Mouse (Mus musculus) MEL (cell line): ENCODE data around the gene Kif1bp. TPM values are rescaled to one million over a fixed set of nuclear protein-coding genes. Genes with fewer than 3 reads are reported as not detected.
A peak's percentile ranks its signal among the peaks of the same experiment; 100 is the strongest.

Source experiments
- DNase-seq: peaks from one replicate; pipeline ENCODE4 v3.0.0; 2011; ENCODE audit warnings: low read depth, low spot score
- H3K27ac ChIP-seq: 2 replicates; pipeline ENCODE4 v1.5.1; 2012; ENCODE audit warnings: low read depth, mild to moderate bottlenecking, control low read depth, low read length, moderate library complexity; ENCODE audit not compliant: control insufficient read depth
- H3K27me3 ChIP-seq, 2 experiments: fragments of 150-350 bp in 1 of 2; sonication (generic) in 1 of 2; 2 replicates each; pipeline ENCODE4 v1.6.1; 2012; ENCODE audit warnings: low read length in 2 of 2, mild to moderate bottlenecking in 2 of 2, improper control_type of control experiment in 1 of 2, moderate library complexity in 1 of 2; ENCODE audit not compliant: insufficient read depth in 2 of 2, control insufficient read depth in 1 of 2
- H3K36me3 ChIP-seq, 2 experiments: 2 replicates each; pipeline ENCODE4 v1.6.1; 2012 to 2014; ENCODE audit warnings: low read length in 2 of 2, improper control_type of control experiment in 1 of 2, inconsistent platforms in 1 of 2, mild to moderate bottlenecking in 1 of 2; ENCODE audit not compliant: insufficient read depth in 2 of 2, control insufficient read depth in 1 of 2
- H3K4me1 ChIP-seq, 2 experiments: fragments of 150-350 bp in 1 of 2; sonication (generic) in 1 of 2; 2 replicates each; pipeline ENCODE4 v1.6.1; 2012; ENCODE audit warnings: low read length in 2 of 2, improper control_type of control experiment in 1 of 2, mild to moderate bottlenecking in 1 of 2; ENCODE audit not compliant: insufficient read depth in 2 of 2, control insufficient read depth in 1 of 2
- H3K4me3 ChIP-seq, 2 experiments: fragments of 150-350 bp in 1 of 2; sonication (generic) in 1 of 2; 2 replicates each; pipeline ENCODE4 v1.5.1; 2012; ENCODE audit warnings: low read depth in 2 of 2, low read length in 2 of 2, mild to moderate bottlenecking in 2 of 2, moderate library complexity in 2 of 2, control low read depth in 1 of 2, improper control_type of control experiment in 1 of 2; ENCODE audit not compliant: control insufficient read depth in 1 of 2, insufficient read depth in 1 of 2
- H3K79me2 ChIP-seq: 2 replicates; pipeline ENCODE4 v1.6.1; 2012; ENCODE audit warnings: mild to moderate bottlenecking, low read length, moderate library complexity; ENCODE audit not compliant: control insufficient read depth, poor library complexity, insufficient read depth
- H3K9ac ChIP-seq: 2 replicates; pipeline ENCODE4 v1.6.1; 2012; ENCODE audit warnings: low read depth, mild to moderate bottlenecking, control low read depth, low read length, moderate library complexity; ENCODE audit not compliant: control insufficient read depth, poor library complexity, severe bottlenecking
- H3K9me3 ChIP-seq: fragments of 150-350 bp; sonication (generic); replicated peaks from 2 replicates; pipeline ENCODE4 v1.6.1; 2012; ENCODE audit warnings: mild to moderate bottlenecking, low read length, improper control_type of control experiment, moderate library complexity; ENCODE audit not compliant: insufficient read depth
- BHLHE40 ChIP-seq: IDR thresholded peaks from 2 replicates; pipeline ENCODE4 v1.6.1; 2012; ENCODE audit warnings: low read depth, mild to moderate bottlenecking, inconsistent platforms, low read length, improper control_type of control experiment, borderline replicate concordance
- CHD1 ChIP-seq: IDR thresholded peaks from 2 replicates; pipeline ENCODE4 v1.6.1; 2012; ENCODE audit warnings: low read depth, mild to moderate bottlenecking, inconsistent platforms, low read length, improper control_type of control experiment
- E2F4 ChIP-seq: IDR thresholded peaks from 2 replicates; pipeline ENCODE4 v1.6.1; 2011; ENCODE audit warnings: low read depth, low read length, improper control_type of control experiment, borderline replicate concordance
- ELF1 ChIP-seq: IDR thresholded peaks from 2 replicates; pipeline ENCODE4 v1.6.1; 2014; ENCODE audit warnings: low read depth, mild to moderate bottlenecking, inconsistent platforms, low read length, improper control_type of control experiment, moderate library complexity
- ETS1 ChIP-seq: IDR thresholded peaks from 2 replicates; pipeline ENCODE4 v1.6.1; 2012; ENCODE audit warnings: low read depth, mild to moderate bottlenecking, inconsistent platforms, low read length, improper control_type of control experiment, moderate library complexity
- GATA1 ChIP-seq: IDR thresholded peaks from 2 replicates; pipeline ENCODE4 v1.6.1; 2011; ENCODE audit warnings: low read depth, low read length, improper control_type of control experiment
- HCFC1 ChIP-seq: IDR thresholded peaks from 2 replicates; pipeline ENCODE4 v1.6.1; 2012; ENCODE audit warnings: low read depth, mild to moderate bottlenecking, inconsistent platforms, low read length, improper control_type of control experiment, moderate library complexity
- JUND ChIP-seq: IDR thresholded peaks from 2 replicates; pipeline ENCODE4 v1.6.1; 2011; ENCODE audit warnings: low read depth, mild to moderate bottlenecking, improper control_type of control experiment, low read length
- KAT2A ChIP-seq: conservative IDR thresholded peaks from 2 replicates; pipeline ENCODE4 v1.6.1; 2012; ENCODE audit warnings: low read depth, low read length, improper control_type of control experiment, inconsistent platforms
- MAFK ChIP-seq: IDR thresholded peaks from 2 replicates; pipeline ENCODE4 v1.6.1; 2011; ENCODE audit warnings: low read depth, mild to moderate bottlenecking, low read length, improper control_type of control experiment, borderline replicate concordance
- MAX ChIP-seq: IDR thresholded peaks from 2 replicates; pipeline ENCODE4 v1.6.1; 2011; ENCODE audit warnings: low read length, improper control_type of control experiment
- MEF2A ChIP-seq: IDR thresholded peaks from 2 replicates; pipeline ENCODE4 v1.6.1; 2014; ENCODE audit warnings: low read depth, mild to moderate bottlenecking, inconsistent platforms, low read length, improper control_type of control experiment; ENCODE audit not compliant: poor library complexity, insufficient replicate concordance, severe bottlenecking; ENCODE audit errors: extremely low read depth
- MXI1 ChIP-seq: IDR thresholded peaks from 2 replicates; pipeline ENCODE4 v1.6.1; 2011; ENCODE audit warnings: mild to moderate bottlenecking, low read depth, low read length, improper control_type of control experiment
- MYC ChIP-seq: IDR thresholded peaks from 2 replicates; pipeline ENCODE4 v1.6.1; 2011; ENCODE audit warnings: low read depth, mild to moderate bottlenecking, low read length, improper control_type of control experiment, moderate library complexity
- NELFE ChIP-seq: IDR thresholded peaks from 2 replicates; pipeline ENCODE4 v1.6.1; 2011; ENCODE audit warnings: low read depth, low read length, improper control_type of control experiment
- NRF1 ChIP-seq: IDR thresholded peaks from 2 replicates; pipeline ENCODE4 v1.6.1; 2014; ENCODE audit warnings: low read depth, mild to moderate bottlenecking, inconsistent platforms, low read length, improper control_type of control experiment, moderate library complexity; ENCODE audit not compliant: poor library complexity, insufficient read depth, severe bottlenecking
- POLR2A ChIP-seq, 2 experiments: IDR thresholded peaks; 2 replicates each; pipeline ENCODE4 v1.6.1; 2011 to 2012; ENCODE audit warnings: low read length in 2 of 2, mild to moderate bottlenecking in 2 of 2, control low read depth in 1 of 2, improper control_type of control experiment in 1 of 2, low read depth in 1 of 2, moderate library complexity in 1 of 2; ENCODE audit not compliant: control insufficient read depth in 1 of 2, insufficient read depth in 1 of 2, poor library complexity in 1 of 2
- POLR2AphosphoS2 ChIP-seq: IDR thresholded peaks from 2 replicates; pipeline ENCODE4 v1.6.1; 2011; ENCODE audit warnings: low read length, improper control_type of control experiment
- RAD21 ChIP-seq: IDR thresholded peaks from 2 replicates; pipeline ENCODE4 v1.6.1; 2011; ENCODE audit warnings: mild to moderate bottlenecking, low read depth, low read length, improper control_type of control experiment
- SIN3A ChIP-seq: IDR thresholded peaks from 2 replicates; pipeline ENCODE4 v1.6.1; 2012; ENCODE audit warnings: low read length, improper control_type of control experiment, inconsistent platforms
- SMC3 ChIP-seq: IDR thresholded peaks from 2 replicates; pipeline ENCODE4 v1.6.1; 2011; ENCODE audit warnings: low read depth, low read length, improper control_type of control experiment
- TAL1 ChIP-seq: IDR thresholded peaks from 2 replicates; pipeline ENCODE4 v1.6.1; 2012; ENCODE audit warnings: mild to moderate bottlenecking, inconsistent platforms, low read length, moderate library complexity, mixed read lengths
- TBP ChIP-seq: IDR thresholded peaks from 2 replicates; pipeline ENCODE4 v1.8.0; 2011; ENCODE audit warnings: low read depth, low read length, improper control_type of control experiment
- TCF12 ChIP-seq: IDR thresholded peaks from 2 replicates; pipeline ENCODE4 v1.6.1; 2014; ENCODE audit warnings: low read depth, mild to moderate bottlenecking, inconsistent platforms, low read length, improper control_type of control experiment, moderate library complexity
- UBTF ChIP-seq: IDR thresholded peaks from 2 replicates; pipeline ENCODE4 v1.6.1; 2012; ENCODE audit warnings: low read depth, mild to moderate bottlenecking, inconsistent platforms, low read length, improper control_type of control experiment, moderate library complexity, borderline replicate concordance; ENCODE audit not compliant: insufficient read depth
- USF1 ChIP-seq: IDR thresholded peaks from 2 replicates; pipeline ENCODE4 v1.6.1; 2014; ENCODE audit warnings: low read depth, mild to moderate bottlenecking, inconsistent platforms, low read length, improper control_type of control experiment, moderate library complexity
- USF2 ChIP-seq, 2 experiments: IDR thresholded peaks; 2 replicates each; pipeline ENCODE4 v1.6.1; 2011 to 2012; ENCODE audit warnings: improper control_type of control experiment in 2 of 2, low read length in 2 of 2, borderline replicate concordance in 1 of 2, inconsistent platforms in 1 of 2, low read depth in 1 of 2, mild to moderate bottlenecking in 1 of 2; ENCODE audit not compliant: insufficient read depth in 1 of 2
- ZC3H11A ChIP-seq: IDR thresholded peaks from 2 replicates; pipeline ENCODE4 v1.6.1; 2012; ENCODE audit warnings: low read depth, mild to moderate bottlenecking, inconsistent platforms, low read length, improper control_type of control experiment
- ZKSCAN1 ChIP-seq: IDR thresholded peaks from 2 replicates; pipeline ENCODE4 v1.6.1; 2012; ENCODE audit warnings: low read depth, mild to moderate bottlenecking, inconsistent platforms, low read length, improper control_type of control experiment, moderate library complexity
- ZMIZ1 ChIP-seq: IDR thresholded peaks from 2 replicates; pipeline ENCODE4 v1.6.1; 2012; ENCODE audit warnings: low read depth, mild to moderate bottlenecking, inconsistent platforms, low read length, improper control_type of control experiment, moderate library complexity
- ZNF384 ChIP-seq: IDR thresholded peaks from 2 replicates; pipeline ENCODE4 v1.6.1; 2012; ENCODE audit warnings: low read depth, mild to moderate bottlenecking, inconsistent platforms, low read length, improper control_type of control experiment
- polyA plus RNA-seq, 2 experiments: library from polyadenylated mRNA; stranded (reverse) in 1 of 2; unstranded in 1 of 2; fragments of >175 nt in 1 of 2; fragments of >200 nt in 1 of 2; gene quantifications; 2 replicates each; pipeline versions ENCODE4 v1.2.1 to v1.2.4; 2012; ENCODE audit warnings: low replicate concordance in 2 of 2, low read depth in 1 of 2; ENCODE audit not compliant: insufficient read length in 2 of 2, insufficient read depth in 1 of 2, missing spikeins in 1 of 2
- total RNA-seq: library from RNA; depleted of rRNA; stranded (reverse); fragments of 300-350 nt; gene quantifications from 2 replicates; pipeline ENCODE4 v1.2.3, GENCODE M21; 2012

Kif1bp gene
- total and polyA plus RNA-seq, 3 experiments = 17.3 to 177 (median 24.7) TPM

- TF ChIP-seq E2F4 = no peak
Measured at GRCm38 (mm10) chr10:62603233-62604030, 25.2 kb upstream of the Kif1bp start (continued).

GRCm38 (mm10) chr10:62602177-62603040 is 24.2 kb upstream of the Kif1bp start, which contains the start of gene Ddx21:
Gene Ddx21 (minus strand): TSS chr10:62602281.
- H3K4me1 ChIP-seq = peaks cover 0 to 17% of the 10 kb centered on the region in 2 experiments; a peak in 3 of 4 replicates
- H3K4me3 ChIP-seq = peak within 1 kb of the TSS; percentile 70 to 72
- peak within 1 kb of the TSS; percentile 86 for H3K27ac ChIP-seq
- peak within 1 kb of the TSS; percentile 98 for H3K9ac ChIP-seq
- peaks cover 17 to 32% of the 10 kb centered on the region in 2 experiments for H3K36me3 ChIP-seq
- no peaks in the 10 kb centered on the region for H3K9me3 ChIP-seq
- peaks cover 48% of the 10 kb centered on the region for H3K79me2 ChIP-seq
- peak; percentile 97 for DNase-seq
- H3K27me3 ChIP-seq = no peaks in the 10 kb centered on the region
- TF ChIP-seq ELF1 (peak; percentile 71), USF1 (no peak), TBP (peak; percentile 88), MAFK (no peak), POLR2AphosphoS2 (peak; percentile 98), NELFE (peak; percentile 97), BHLHE40 (no peak), ZKSCAN1 (no peak), TAL1 (peak; percentile 24; the same call in 1 of the 2 replicates), RAD21 (no peak), CHD1 (no peak), NRF1 (0 out of 2 replicates have a peak, but pooled peaks have one; percentile 7), MYC (peak; percentile 98), POLR2A (IDR thresholded peaks at IDR 0.05; ENCODE audit: control insufficient read depth in 1 of 2, insufficient read depth in 1 of 2, low read depth in 1 of 2, low read length in 2 of 2, poor library complexity in 1 of 2) (peak; percentile 85 to 98), MAX (peak; percentile 95), E2F4 (peak; percentile 43; the same call in 1 of the 2 replicates), TCF12 (peak; percentile 70), ZMIZ1 (peak; percentile 88), ETS1 (peak; percentile 59), HCFC1 (peak; percentile 89), ZC3H11A (no peak), GATA1 (no peak), MXI1 (peak; percentile 99), MEF2A (no peak), USF2 (IDR thresholded peaks at IDR 0.05; ENCODE audit: borderline replicate concordance in 1 of 2, insufficient read depth in 1 of 2, low read depth in 1 of 2, low read length in 2 of 2) (no peak), JUND (no peak), SMC3 (no peak), ZNF384 (0 out of 2 replicates have a peak, but pooled peaks have one; percentile 3), SIN3A (peak; percentile 94), UBTF (no peak), KAT2A (peak; percentile 63)
